Mouse (Mus musculus) E14TG2a.4 (cell line): ENCODE measurements around the gene Trmt2b.
"Not testable (repeated sequence)": the region's sequence is repeated elsewhere in the genome, so short reads cannot be mapped to it uniquely, and the experiment has no call there.

ENCODE experiments used
- H3K27me3 ChIP-seq: 2 replicates; pipeline ENCODE4 v1.6.1; 2014; ENCODE audit warnings: low read length, control low read depth; ENCODE audit not compliant: insufficient read depth
- H3K36me3 ChIP-seq: 2 replicates; pipeline ENCODE4 v1.6.1; 2014; ENCODE audit warnings: low read length, control low read depth; ENCODE audit not compliant: insufficient read depth
- H3K4me1 ChIP-seq: replicated peaks from 2 replicates; pipeline ENCODE4 v1.6.1; 2014; ENCODE audit warnings: low read depth, low read length, control low read depth
- H3K4me3 ChIP-seq: replicated peaks from 2 replicates; pipeline ENCODE4 v1.5.1; 2014; ENCODE audit warnings: mild to moderate bottlenecking, low read length
- H3K9me3 ChIP-seq: 2 replicates; pipeline ENCODE4 v1.6.1; 2014; ENCODE audit warnings: low read length, control low read depth
- CTCF ChIP-seq: conservative IDR thresholded peaks from 2 replicates; pipeline ENCODE4 v1.5.1; 2014; ENCODE audit warnings: low read length
- NANOG ChIP-seq: IDR thresholded peaks from 2 replicates; pipeline ENCODE4 v1.6.1; 2014; ENCODE audit warnings: borderline replicate concordance, low read length, mixed read lengths
- POU5F1 ChIP-seq: IDR thresholded peaks from 2 replicates; pipeline ENCODE4 v1.6.1; 2014; ENCODE audit warnings: low read length, borderline replicate concordance

Gene Trmt2b

DNA sequence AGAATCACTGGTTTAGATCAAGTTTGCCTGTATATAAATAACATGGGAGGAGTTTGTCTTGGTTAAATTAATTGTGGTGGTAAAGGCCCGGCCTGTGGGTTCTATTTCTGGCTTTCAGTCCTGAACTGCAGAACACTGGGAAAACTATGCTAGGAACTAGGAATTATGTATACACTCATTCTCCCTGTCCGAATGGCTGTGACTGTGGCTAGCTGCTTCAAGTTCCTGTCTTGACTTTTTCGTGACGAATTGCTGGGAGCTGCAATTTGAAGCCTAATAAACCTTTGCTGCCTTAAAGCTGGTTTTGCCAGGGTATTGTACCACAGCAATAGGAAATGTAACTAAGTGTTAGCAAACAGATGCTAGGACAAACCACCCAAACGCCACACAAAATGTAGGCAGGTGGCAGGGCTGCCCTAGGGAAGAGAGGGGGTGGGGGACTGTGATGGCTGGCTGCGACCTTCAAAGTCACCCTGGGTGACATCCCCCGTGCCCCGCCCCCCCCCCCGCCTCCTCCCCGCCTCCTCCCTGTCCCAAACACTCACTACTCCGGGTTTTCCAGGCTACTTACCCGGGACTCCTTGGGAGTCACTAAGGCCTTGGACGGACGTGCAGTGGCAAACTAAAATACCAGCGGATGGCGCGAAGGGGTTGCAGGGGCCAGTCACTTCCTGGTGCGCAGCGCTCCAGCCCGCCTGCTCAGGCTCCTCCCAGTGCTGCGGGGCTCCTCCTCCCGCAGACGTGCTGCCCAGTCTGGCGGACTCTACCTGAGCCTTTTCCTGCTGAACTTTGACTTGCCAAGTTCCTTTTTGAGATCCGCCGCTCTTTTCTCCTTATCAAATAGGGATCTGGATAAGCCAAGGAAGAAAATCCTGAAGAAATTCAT lies at the start of gene Trmt2b:
Gene Trmt2b (minus strand): TSS at position 710 of the 886 bp plus-strand sequence.
- H3K27me3 ChIP-seq = no peaks in the 10 kb centered on the region
- peak within 1 kb of the TSS; percentile 61 for H3K4me3 ChIP-seq
- 0 out of 2 replicates have a peak, but pooled peaks cover 3% of the 10 kb centered on the region for H3K4me1 ChIP-seq
- no peaks in the 10 kb centered on the region for H3K36me3 ChIP-seq
- H3K9me3 ChIP-seq = no peaks in the 10 kb centered on the region
- TF ChIP-seq CTCF = no peak
- no peak for TF ChIP-seq POU5F1
- no peak for TF ChIP-seq NANOG

DNA sequence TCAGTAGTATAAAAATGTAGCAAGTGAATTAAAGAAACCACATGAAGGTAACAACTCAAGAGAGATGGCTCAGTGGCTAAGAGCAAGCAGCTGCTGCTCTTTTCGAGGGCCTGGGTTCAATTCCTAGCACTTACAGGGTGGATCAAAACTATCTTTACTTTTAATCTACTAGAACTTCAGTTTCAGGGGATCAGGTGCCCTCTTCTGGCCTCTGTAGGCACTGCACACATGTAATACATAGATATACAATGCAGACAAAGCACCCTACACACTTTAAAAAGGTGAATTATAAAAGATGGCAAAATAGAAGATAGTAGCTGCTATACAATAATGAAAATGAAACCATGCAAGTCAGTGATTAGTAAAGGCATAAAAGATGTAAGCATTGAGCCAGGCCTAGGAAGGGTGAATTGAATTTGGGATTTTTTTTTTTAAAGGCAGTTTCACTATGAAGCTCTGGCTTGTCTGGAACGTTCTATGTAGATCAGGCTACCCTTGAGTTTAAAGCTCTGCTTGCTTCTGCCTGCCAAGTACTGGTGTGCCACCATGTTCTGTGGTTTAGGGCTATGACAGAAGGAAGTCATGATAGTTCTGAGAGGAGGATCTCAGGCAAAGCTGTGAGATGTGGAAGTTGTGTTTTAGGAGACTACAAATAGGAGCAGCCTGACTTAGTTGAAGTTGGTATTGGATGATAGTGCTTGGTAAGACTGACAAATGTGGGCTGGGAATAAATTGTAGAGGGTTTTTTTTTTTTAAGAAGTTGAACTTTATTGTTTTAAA lies 42.6 kb upstream of the Trmt2b start:
- no peak for TF ChIP-seq NANOG
- peak; percentile 31; the same call in 1 of the 2 replicates for TF ChIP-seq CTCF
- H3K9me3 ChIP-seq = no peaks in the 10 kb centered on the region
- H3K4me3 ChIP-seq = no peak overlapping the region
- H3K4me1 ChIP-seq = no peaks in the 10 kb centered on the region
- peaks cover 78% of the 10 kb centered on the region for H3K36me3 ChIP-seq
- H3K27me3 ChIP-seq = no peaks in the 10 kb centered on the region

DNA sequence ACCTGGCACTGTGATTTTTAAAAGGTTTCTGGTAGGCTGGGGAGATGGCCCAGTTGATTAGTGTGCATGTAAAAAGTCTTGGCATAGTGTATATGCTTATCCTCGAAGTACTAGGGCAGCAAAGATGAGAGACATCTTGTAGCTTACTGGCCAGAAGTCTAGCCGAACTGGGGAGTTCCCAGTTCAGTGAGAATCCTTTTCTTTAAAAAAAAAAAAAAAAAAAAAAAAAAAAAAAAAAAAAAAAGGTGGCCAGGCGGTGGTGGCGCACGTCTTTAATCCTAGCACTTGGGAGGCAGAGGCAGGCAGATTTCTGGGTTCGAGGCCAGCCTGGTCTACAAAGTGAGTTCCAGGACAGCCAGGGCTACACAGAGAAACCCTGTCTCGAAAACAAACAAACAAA lies 34.4 kb upstream of the Trmt2b start:
- H3K36me3 ChIP-seq = peaks cover 59% of the 10 kb centered on the region
- H3K4me3 ChIP-seq, H3K27me3 ChIP-seq: not testable (repeated sequence)

DNA sequence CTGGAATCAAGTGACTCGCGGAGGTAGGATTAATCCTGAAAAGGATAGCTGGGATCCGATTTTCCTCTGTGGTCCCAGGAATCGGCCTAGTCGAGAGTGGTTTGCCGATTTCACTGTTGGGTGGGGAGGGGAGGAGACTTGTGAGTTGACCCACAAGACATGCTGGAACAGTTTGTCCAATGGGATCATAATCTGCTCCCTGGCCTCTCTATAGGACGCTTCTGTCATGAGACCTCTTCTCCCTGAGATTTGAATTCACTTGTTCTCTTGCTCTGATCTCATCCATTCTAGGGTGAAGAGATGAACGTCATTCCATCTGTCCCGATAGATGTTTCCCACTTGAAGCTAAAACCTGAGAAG lies 31.5 kb upstream of the Trmt2b start:
- TF ChIP-seq NANOG = no peak
- no peak for TF ChIP-seq CTCF
- no peak for TF ChIP-seq POU5F1
- H3K9me3 ChIP-seq = no peaks in the 10 kb centered on the region

More for the DNA sequence above, 34.4 kb upstream of the Trmt2b start:
- H3K4me1 ChIP-seq = peaks cover 11% of the 10 kb centered on the region
- not testable (repeated sequence) for H3K9me3 ChIP-seq

DNA sequence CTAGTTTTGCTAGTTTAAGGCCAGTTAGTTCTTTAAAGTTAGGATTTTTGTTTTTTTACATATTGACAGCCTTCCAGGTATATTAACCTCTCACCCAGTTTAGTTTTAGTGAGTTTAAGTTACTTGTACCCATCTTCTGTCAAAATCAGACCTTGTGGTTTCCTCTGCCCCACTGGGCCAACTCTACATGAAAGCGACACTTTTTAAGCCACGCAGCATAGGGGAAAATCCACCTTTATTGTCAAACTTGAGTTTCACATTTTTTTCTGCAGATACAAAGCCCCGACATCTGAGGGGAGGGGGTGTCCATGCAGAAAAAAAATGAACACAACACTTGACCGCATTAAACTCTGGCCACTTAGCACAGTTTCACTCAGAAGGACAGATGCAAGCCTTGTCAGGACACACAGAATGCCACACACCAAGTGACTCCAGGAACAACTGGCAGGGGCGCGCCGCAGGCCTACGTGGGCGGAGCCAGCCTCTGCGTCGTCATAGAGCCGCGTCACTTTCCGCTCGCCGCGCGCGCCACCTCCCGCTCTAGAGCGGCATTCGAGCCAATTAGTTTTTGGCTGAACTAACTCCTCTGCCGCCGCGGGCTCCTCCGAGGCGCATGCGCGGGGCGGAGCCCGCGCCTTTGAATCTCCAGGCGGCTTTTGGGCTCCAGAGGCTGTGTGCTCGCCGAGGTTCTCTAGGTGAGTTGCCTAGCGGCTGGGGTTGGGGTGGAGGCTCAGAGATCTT lies 30.9 kb upstream of the Trmt2b start, which contains the start of gene Cenpi:
Gene Cenpi (plus strand): TSS at position 551 of the 741 bp plus-strand sequence.
- Histone ChIP-seq H3K36me3 (peaks cover 32% of the 10 kb centered on the region), H3K27me3 (no peaks in the 10 kb centered on the region), H3K4me3 (peak within 1 kb of the TSS; percentile 78), H3K9me3 (no peaks in the 10 kb centered on the region), H3K4me1 (peaks cover 29% of the 10 kb centered on the region)
- TF ChIP-seq POU5F1 = no peak
- TF ChIP-seq CTCF = no peak
- no peak for TF ChIP-seq NANOG

More for the DNA sequence above, 31.5 kb upstream of the Trmt2b start:
- H3K4me1 ChIP-seq = peaks cover 29% of the 10 kb centered on the region
- peaks cover 37% of the 10 kb centered on the region for H3K36me3 ChIP-seq
- no peaks in the 10 kb centered on the region for H3K27me3 ChIP-seq
- H3K4me3 ChIP-seq = peak overlapping the region; percentile 78

DNA sequence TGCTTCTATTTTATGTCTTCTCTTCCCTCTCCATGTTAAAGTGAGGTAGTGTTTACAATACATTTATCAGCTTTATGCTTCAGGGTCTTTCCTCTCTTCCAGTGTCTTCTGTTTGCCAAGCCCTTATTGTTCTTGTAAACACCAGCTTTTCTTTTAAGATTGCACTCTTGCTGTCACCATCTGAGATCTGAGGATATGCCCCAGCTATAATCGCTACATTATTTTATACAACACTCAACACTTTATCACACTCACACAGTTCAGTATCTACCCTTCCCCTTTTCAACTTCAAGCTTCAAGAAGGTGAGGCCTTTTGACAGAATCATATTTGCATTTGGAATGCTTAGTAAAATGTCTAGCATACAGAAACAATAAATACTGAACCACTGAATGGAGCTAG lies 26.5 kb upstream of the Trmt2b start:
- no peaks in the 10 kb centered on the region for H3K9me3 ChIP-seq
- peaks cover 23% of the 10 kb centered on the region for H3K4me1 ChIP-seq
- no peaks in the 10 kb centered on the region for H3K36me3 ChIP-seq
- TF ChIP-seq CTCF = no peak
- no peak for TF ChIP-seq NANOG
- no peak for TF ChIP-seq POU5F1
- H3K4me3 ChIP-seq = no peak overlapping the region
- H3K27me3 ChIP-seq = no peaks in the 10 kb centered on the region

DNA sequence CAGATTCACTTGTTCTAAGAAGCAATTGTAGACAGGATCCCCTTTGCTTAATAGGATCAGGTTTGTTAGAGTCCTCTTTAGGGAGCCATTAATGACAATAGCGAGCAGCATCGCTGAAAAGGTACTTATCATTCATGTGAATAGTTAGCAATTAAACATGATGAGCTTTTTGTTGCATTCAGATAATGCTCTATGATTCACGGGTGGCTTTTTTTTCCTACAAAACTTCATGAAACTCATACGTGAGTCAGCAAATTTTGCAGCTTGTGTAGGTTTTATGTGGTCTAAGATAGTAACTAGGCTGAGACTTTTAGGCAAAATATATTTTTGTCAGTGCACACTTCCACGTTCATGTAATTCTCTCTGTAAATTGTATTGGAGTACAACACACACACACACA lies 23.4 kb upstream of the Trmt2b start:
- H3K27me3 ChIP-seq = peaks cover 18% of the 10 kb centered on the region
- no peaks in the 10 kb centered on the region for H3K9me3 ChIP-seq
- H3K36me3 ChIP-seq = no peaks in the 10 kb centered on the region
- peaks cover 31% of the 10 kb centered on the region for H3K4me1 ChIP-seq
- TF ChIP-seq CTCF = no peak
- no peak for TF ChIP-seq NANOG
- no peak overlapping the region for H3K4me3 ChIP-seq

DNA sequence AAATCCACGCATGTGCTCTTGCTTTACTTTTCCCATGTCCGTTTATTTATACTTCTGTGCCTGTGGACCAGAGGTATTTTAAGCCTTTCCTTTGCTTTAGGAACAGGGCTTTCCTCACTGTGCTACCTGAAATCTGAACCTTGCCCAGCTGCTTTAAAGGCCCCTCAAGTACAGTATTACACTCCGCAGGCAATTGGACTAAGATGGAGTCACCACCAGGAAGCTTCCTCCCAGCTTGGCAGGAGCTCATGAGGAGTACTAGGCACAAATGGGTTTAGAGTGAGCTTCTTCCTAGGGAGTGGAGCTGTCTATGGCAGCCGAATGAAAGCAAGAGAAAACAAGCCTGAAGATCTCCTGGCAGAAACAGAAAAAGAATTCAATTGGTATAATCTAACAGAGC lies 20.4 kb upstream of the Trmt2b start:
- Histone ChIP-seq H3K27me3 (peaks cover 34% of the 10 kb centered on the region), H3K4me3 (peak overlapping the region; percentile 39; the same call in 1 of the 2 replicates), H3K9me3 (no peaks in the 10 kb centered on the region), H3K4me1 (peaks cover 21% of the 10 kb centered on the region), H3K36me3 (no peaks in the 10 kb centered on the region)
- TF ChIP-seq POU5F1 = no peak
- TF ChIP-seq NANOG = no peak
- TF ChIP-seq CTCF = no peak

DNA sequence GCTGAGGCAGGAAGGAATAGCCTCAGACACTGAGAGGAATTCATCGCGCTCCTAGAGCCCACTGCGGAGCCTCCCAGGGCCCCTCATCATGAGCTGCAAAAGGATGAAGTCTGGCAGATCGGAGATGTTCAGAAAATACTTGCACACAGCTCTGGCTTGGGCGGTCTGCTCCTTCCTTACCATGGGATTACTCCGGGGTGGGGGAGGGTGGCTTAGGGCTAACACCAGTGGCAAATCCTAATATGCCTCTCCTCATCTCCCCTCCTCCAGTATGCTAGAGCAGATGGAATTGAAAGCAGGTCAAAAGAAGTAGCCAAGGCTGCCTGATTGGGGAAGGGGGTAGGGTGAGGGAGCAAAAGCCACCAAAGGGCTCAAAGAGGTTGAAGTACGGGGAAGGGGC lies 20.0 kb upstream of the Trmt2b start:
- TF ChIP-seq POU5F1 (no peak), NANOG (no peak), CTCF (no peak)
- Histone ChIP-seq H3K4me3 (peak overlapping the region; percentile 39), H3K4me1 (peaks cover 21% of the 10 kb centered on the region), H3K36me3 (no peaks in the 10 kb centered on the region), H3K27me3 (peaks cover 34% of the 10 kb centered on the region), H3K9me3 (no peaks in the 10 kb centered on the region)
